Comparison of ENCODE assay signal across 25 mouse cellular contexts in the genomic region with DNA sequence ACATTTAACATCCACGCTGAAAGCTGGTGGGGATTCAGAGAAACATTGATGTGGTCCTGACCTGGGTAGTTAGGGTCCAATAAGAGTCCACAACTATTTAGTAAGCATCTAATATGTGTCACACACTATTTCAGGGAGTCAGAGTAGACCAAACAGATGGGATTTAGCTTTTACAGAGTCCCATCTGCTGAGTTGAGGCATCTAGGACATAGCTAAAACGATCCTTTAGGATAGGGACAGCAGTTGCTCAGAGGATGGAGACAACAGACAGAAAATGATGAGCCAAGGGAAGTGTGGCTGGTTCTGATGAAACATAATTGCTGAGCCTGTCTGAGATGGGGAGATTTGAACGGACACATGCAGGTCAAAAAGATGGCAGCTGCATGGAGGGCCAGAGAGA.
DNase-seq lines count a peak whose midpoint lies in the region; ATAC-seq and TF ChIP-seq lines count a peak whose summit lies in the region.
"Had no signal": no experiment of that assay in that cellular context is flagged by ENCODE, and none has a peak within 500 bp of the region (broad histone marks: within the 10 kb centered on the region; RNA-seq: fewer than 3 reads in every experiment).

No protein-coding gene starts in this region.

- H3K4me1 ChIP-seq in stomach, embryonic 15.5 days, result peaks cover 14% of the 10 kb centered on the region; the same call in 1 of the 2 replicates
- peaks cover 9% of the 10 kb centered on the region for H3K4me1 ChIP-seq in forebrain, postnatal 0 days (ENCODE audit: insufficient read depth)
- H3K4me1 ChIP-seq: liver, embryonic 15.5 days had no signal

- no peak overlapping the region for H3K4me3 ChIP-seq in gastrocnemius, adult 2 months
- no peak overlapping the region for H3K4me3 ChIP-seq in layer of hippocampus, adult 2 months
- H3K4me3 ChIP-seq in stomach, embryonic 15.5 days (replicated peaks), result no peak overlapping the region
- no peak overlapping the region for H3K4me3 ChIP-seq in forebrain, postnatal 0 days (ENCODE audit: low read depth, low read length)
- H3K4me3 ChIP-seq: embryonic facial prominence, embryonic 12.5 days; forebrain, embryonic 10.5 days; forebrain, embryonic 15.5 days; heart, embryonic 15.5 days; kidney, embryonic 15.5 days; limb, embryonic 12.5 days; liver, embryonic 15.5 days had no signal

- H3K9ac ChIP-seq in stomach, embryonic 15.5 days, result no peak overlapping the region
- no peak overlapping the region for H3K9ac ChIP-seq in forebrain, postnatal 0 days
- H3K9ac ChIP-seq: embryonic facial prominence, embryonic 12.5 days; forebrain, embryonic 15.5 days; heart, embryonic 15.5 days; kidney, embryonic 15.5 days; limb, embryonic 12.5 days; liver, embryonic 15.5 days; lung, embryonic 14.5 days had no signal

- H3K36me3 ChIP-seq in stomach, embryonic 15.5 days, result no peaks in the 10 kb centered on the region
- no peaks in the 10 kb centered on the region for H3K36me3 ChIP-seq in forebrain, postnatal 0 days (ENCODE audit: insufficient read depth)
- H3K36me3 ChIP-seq: embryonic facial prominence, embryonic 12.5 days; forebrain, embryonic 10.5 days; forebrain, embryonic 15.5 days; heart, embryonic 15.5 days; kidney, embryonic 15.5 days; limb, embryonic 12.5 days; liver, embryonic 15.5 days had no signal

- intact Hi-C loops in gastrocnemius, adult 2 months (cut with DNase I), result no loop called here

- no peaks in the 10 kb centered on the region for H3K27me3 ChIP-seq in stomach, embryonic 15.5 days (replicated peaks)
- H3K27me3 ChIP-seq in forebrain, postnatal 0 days (ENCODE audit: insufficient read depth, low read length), result no peaks in the 10 kb centered on the region
- H3K27me3 ChIP-seq: embryonic facial prominence, embryonic 12.5 days; forebrain, embryonic 15.5 days; heart, embryonic 15.5 days; kidney, embryonic 15.5 days; limb, embryonic 12.5 days; liver, embryonic 15.5 days had no signal

- ATAC-seq in stomach, embryonic 15.5 days (ENCODE audit: insufficient read depth, low FRiP score, low read depth), result no peak
- ATAC-seq in forebrain, postnatal 0 days, result no peak
- no peak for ATAC-seq in megakaryocyte-erythroid progenitor cell, adult 5-6 weeks (replicated peaks; ENCODE audit: low FRiP score, low TSS enrichment, poor library complexity, severe bottlenecking)
- ATAC-seq: CD4-positive, CD25-positive, alpha-beta regulatory T cell, adult 4 months; forebrain, embryonic 15.5 days; hindbrain, embryonic 16.5 days; midbrain, embryonic 16.5 days had no signal

- no peak overlapping the region for H3K4me2 ChIP-seq in stomach, embryonic 15.5 days
- no peak overlapping the region for H3K4me2 ChIP-seq in forebrain, postnatal 0 days (ENCODE audit: low read depth)
- H3K4me2 ChIP-seq: embryonic facial prominence, embryonic 12.5 days; forebrain, embryonic 15.5 days; heart, embryonic 15.5 days; kidney, embryonic 15.5 days; limb, embryonic 12.5 days; liver, embryonic 15.5 days; lung, embryonic 14.5 days; midbrain, embryonic 11.5 days had no signal

- peak overlapping the region; percentile 40; the same call in 1 of the 2 replicates for H3K27ac ChIP-seq in gastrocnemius, adult 2 months
- peak overlapping the region; percentile 84 for H3K27ac ChIP-seq in layer of hippocampus, adult 2 months
- H3K27ac ChIP-seq in stomach, embryonic 15.5 days, result peak overlapping the region; percentile 28; the same call in 1 of the 2 replicates
- H3K27ac ChIP-seq in forebrain, postnatal 0 days (ENCODE audit: low read depth, low read length), result no peak overlapping the region
- H3K27ac ChIP-seq: embryonic facial prominence, embryonic 12.5 days; forebrain, embryonic 10.5 days; forebrain, embryonic 15.5 days; heart, embryonic 15.5 days; kidney, embryonic 15.5 days; limb, embryonic 12.5 days; liver, embryonic 15.5 days had no signal

- no peak for DNase-seq in gastrocnemius, adult 2 months
- no peak for DNase-seq in gastrocnemius, adult 8-10 months (ENCODE audit: low spot score in 2 of 2)
- peak in 1 of 2 experiments; percentile 32 for DNase-seq in layer of hippocampus, adult 2 months (ENCODE audit: low spot score in 2 of 2)
- no peak for DNase-seq in layer of hippocampus, postnatal 36 days
- no peak for DNase-seq in forebrain, postnatal 0 days
- DNase-seq: adrenal gland, postnatal 14 days; gastrocnemius, postnatal 25 days; heart, adult 11 months; kidney, adult 18-20 months; kidney, postnatal 36 days; lung, embryonic 14.5 days; right cerebral cortex, postnatal 25 days had no signal

- TF ChIP-seq CTCF in gastrocnemius, adult 2 months (IDR thresholded peaks at IDR 0.05), result no peak
- no peak for TF ChIP-seq CTCF in layer of hippocampus, adult 2 months (conservative IDR thresholded peaks at IDR 0.05)
- no peak for TF ChIP-seq CTCF in forebrain, postnatal 0 days (IDR thresholded peaks at IDR 0.05; ENCODE audit: low read depth)

- H3K9me3 ChIP-seq in stomach, embryonic 15.5 days, result no peaks in the 10 kb centered on the region
- H3K9me3 ChIP-seq in forebrain, postnatal 0 days (ENCODE audit: low read length), result no peaks in the 10 kb centered on the region
- H3K9me3 ChIP-seq: embryonic facial prominence, embryonic 12.5 days; forebrain, embryonic 10.5 days; forebrain, embryonic 15.5 days; heart, embryonic 15.5 days; kidney, embryonic 15.5 days; limb, embryonic 12.5 days; liver, embryonic 15.5 days had no signal

- WGBS in stomach, embryonic 15.5 days, result 67% methylated on average over 3 of the region's 3 CpGs
- WGBS in forebrain, postnatal 0 days, result 66% methylated on average over 3 of the region's 3 CpGs
